Mouse (Mus musculus) embryonic facial prominence, embryonic 10.5 days (tissue): Measurements from ENCODE around the gene Ssty2. TPM values are rescaled to one million over a fixed set of nuclear protein-coding genes. Genes with fewer than 3 reads are reported as not detected.
"Not testable (repeated sequence)": the region's sequence is repeated elsewhere in the genome, so short reads cannot be mapped to it uniquely, and the experiment has no call there.

Experiments
- DNase-seq: peaks from one replicate; pipeline ENCODE4 v3.0.0-alpha.2; 2017; ENCODE audit warnings: low spot score
- H3K27ac ChIP-seq: fragments of 300-500 bp; sonication (generic); replicated peaks from 2 replicates; pipeline ENCODE4 v1.5.1; 2016; ENCODE audit warnings: mild to moderate bottlenecking
- H3K27me3 ChIP-seq: fragments of 300-500 bp; sonication (generic); replicated peaks from 2 replicates; pipeline ENCODE4 v1.6.1; 2016; ENCODE audit warnings: low read depth, mild to moderate bottlenecking; ENCODE audit not compliant: poor library complexity, severe bottlenecking
- H3K36me3 ChIP-seq: fragments of 300-500 bp; sonication (generic); replicated peaks from 2 replicates; pipeline ENCODE4 v1.6.1; 2016; ENCODE audit warnings: mild to moderate bottlenecking, moderate library complexity
- H3K4me1 ChIP-seq: fragments of 300-500 bp; sonication (generic); 2 replicates; pipeline ENCODE4 v1.6.1; 2016
- H3K4me3 ChIP-seq: fragments of 300-500 bp; sonication (generic); 2 replicates; pipeline ENCODE4 v1.5.1; 2016; ENCODE audit warnings: mild to moderate bottlenecking, moderate library complexity
- H3K9me3 ChIP-seq: fragments of 300-500 bp; sonication (generic); 2 replicates; pipeline ENCODE4 v1.6.1; 2016; ENCODE audit warnings: mild to moderate bottlenecking
- whole genome bisulfite sequencing: fragments of 180-500 bp; shearing (Covaris S2); methylation state at CpG from one replicate; pipeline ENCODE4 v1.1.7; 2016; 5-methylcytosine and 5-hydroxymethylcytosine counted together
- polyA plus RNA-seq: library from polyadenylated mRNA; unstranded; fragments of >200 nt; fragmentation: Nextera tagmentation; extraction: Ambion mirVana; gene quantifications from 2 replicates; pipeline ENCODE4 v1.2.1, GENCODE M21; 2016

Ssty2 gene
- polyA plus RNA-seq = not detected in 2 replicates

DNA sequence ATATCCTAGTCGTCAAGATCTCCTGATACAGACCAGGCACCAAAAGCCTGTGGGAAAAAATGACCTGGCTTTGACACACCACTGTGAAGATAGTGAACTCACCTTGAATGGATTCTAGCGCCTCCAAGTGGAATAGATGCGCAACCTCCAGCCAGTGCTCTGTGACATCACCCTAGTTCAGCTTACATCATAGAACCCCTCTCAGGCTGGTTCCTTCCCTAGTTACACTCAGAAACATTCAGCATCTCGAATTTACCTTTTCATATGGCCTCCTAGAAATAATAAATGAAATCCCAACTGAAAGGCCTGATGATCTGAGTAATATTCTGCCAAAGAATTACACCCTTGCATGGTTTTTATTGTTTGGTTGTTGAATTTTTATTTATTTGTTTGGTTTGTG, at the start of gene Ssty2:
TSS of gene Ssty2 (minus strand) at position 101 of the 400 bp plus-strand sequence.
- no CpG with 5 or more reads among the region's 4 CpGs for WGBS
- DNase-seq, H3K4me1 ChIP-seq, H3K9me3 ChIP-seq, H3K4me3 ChIP-seq, H3K36me3 ChIP-seq, H3K27ac ChIP-seq, H3K27me3 ChIP-seq: not testable (repeated sequence)
